Mouse (Mus musculus) heart, embryonic 12.5 days (tissue): ENCODE results near the gene Car9. TPM values are rescaled to one million over a fixed set of nuclear protein-coding genes. Genes with fewer than 3 reads are reported as not detected.
"Not testable (repeated sequence)": the region's sequence is repeated elsewhere in the genome, so short reads cannot be mapped to it uniquely, and the experiment has no call there.

Source experiments
- ATAC-seq: fragments of 200-750 bp; cut with Nextera tagmentation; 2 replicates; pipeline ENCODE4 v1.8.0; 2017; ENCODE audit warnings: moderate TSS enrichment, moderate library complexity; ENCODE audit not compliant: insufficient number of reproducible peaks, low FRiP score
- H3K27ac ChIP-seq: fragments of 300-500 bp; sonication (generic); 2 replicates; pipeline ENCODE4 v1.5.1; 2016; ENCODE audit warnings: mild to moderate bottlenecking, moderate library complexity; ENCODE audit not compliant: poor library complexity, severe bottlenecking
- H3K27me3 ChIP-seq: fragments of 300-500 bp; sonication (generic); replicated peaks from 2 replicates; pipeline ENCODE4 v1.6.1; 2016; ENCODE audit warnings: mild to moderate bottlenecking, moderate library complexity
- H3K36me3 ChIP-seq: fragments of 300-500 bp; sonication (generic); 2 replicates; pipeline ENCODE4 v1.6.1; 2016; ENCODE audit warnings: mild to moderate bottlenecking, moderate library complexity
- H3K4me1 ChIP-seq: fragments of 300-500 bp; sonication (generic); replicated peaks from 2 replicates; pipeline ENCODE4 v1.6.1; 2016; ENCODE audit warnings: mild to moderate bottlenecking
- H3K4me2 ChIP-seq: fragments of 300-500 bp; sonication (generic); 2 replicates; pipeline ENCODE4 v1.6.1; 2016; ENCODE audit warnings: mild to moderate bottlenecking, moderate library complexity
- H3K4me3 ChIP-seq: fragments of 300-500 bp; sonication (generic); 2 replicates; pipeline ENCODE4 v1.5.1; 2016; ENCODE audit warnings: mild to moderate bottlenecking
- H3K9ac ChIP-seq: fragments of 300-500 bp; sonication (generic); 2 replicates; pipeline ENCODE4 v1.6.1; 2016; ENCODE audit warnings: mild to moderate bottlenecking, moderate library complexity
- H3K9me3 ChIP-seq: fragments of 300-500 bp; sonication (generic); replicated peaks from 2 replicates; pipeline ENCODE4 v1.6.1; 2016; ENCODE audit warnings: mild to moderate bottlenecking, moderate library complexity
- WGBS: fragments of 180-500 bp; shearing (Covaris S2); methylation state at CpG from one replicate; pipeline ENCODE4 v1.1.7; 2016; 5-methylcytosine and 5-hydroxymethylcytosine counted together
- polyA plus RNA-seq: library from polyadenylated mRNA; unstranded; fragments of >200 nt; fragmentation: Nextera tagmentation; extraction: Ambion mirVana; gene quantifications from 2 replicates; pipeline ENCODE4 v1.2.1, GENCODE M21; 2016

Car9 gene
- polyA plus RNA-seq, 1 experiment from 2014 or later, result 2.0 TPM

GRCm38 (mm10) chr4:43551854-43552253, 45.1 kb downstream of the Car9 start:
- H3K27me3 ChIP-seq, ATAC-seq, H3K27ac ChIP-seq, H3K4me2 ChIP-seq, H3K4me3 ChIP-seq, H3K9ac ChIP-seq, H3K9me3 ChIP-seq, H3K4me1 ChIP-seq: not testable (repeated sequence)
- WGBS, result 85% methylated on average over 6 of the region's 6 CpGs
- peaks cover 99% of the 10 kb centered on the region for H3K36me3 ChIP-seq

- 95% methylated on average over 5 of the region's 5 CpGs for WGBS
- peaks cover 7% of the 10 kb centered on the region for H3K4me1 ChIP-seq
- ATAC-seq, result no peak
- H3K4me2 ChIP-seq, result no peak overlapping the region
- H3K9me3 ChIP-seq, result peaks cover 7% of the 10 kb centered on the region; the same call in 1 of the 2 replicates
- H3K9ac ChIP-seq, result no peak overlapping the region
- no peak overlapping the region for H3K27ac ChIP-seq
- H3K36me3 ChIP-seq, result peaks cover 97% of the 10 kb centered on the region
- H3K4me3 ChIP-seq, result no peak overlapping the region
- no peaks in the 10 kb centered on the region for H3K27me3 ChIP-seq
These were observed 45.7 kb downstream of the Car9 start for GRCm38 (mm10) chr4:43552437-43552836.

GRCm38 (mm10) chr4:43553891-43554290, 47.1 kb downstream of the Car9 start:
- no peaks in the 10 kb centered on the region for H3K27me3 ChIP-seq
- H3K4me1 ChIP-seq, result peaks cover 21% of the 10 kb centered on the region
- H3K27ac ChIP-seq, result no peak overlapping the region
- no peak overlapping the region for H3K4me3 ChIP-seq
- no peak overlapping the region for H3K9ac ChIP-seq
- H3K36me3 ChIP-seq, result peaks cover 83% of the 10 kb centered on the region
- H3K4me2 ChIP-seq, result no peak overlapping the region
- no peak for ATAC-seq
- H3K9me3 ChIP-seq, result peaks cover 7% of the 10 kb centered on the region; the same call in 1 of the 2 replicates

- peaks cover 7% of the 10 kb centered on the region; the same call in 1 of the 2 replicates for H3K9me3 ChIP-seq
- no peak overlapping the region for H3K4me3 ChIP-seq
- H3K4me2 ChIP-seq, result no peak overlapping the region
- 94% methylated on average over 7 of the region's 7 CpGs for WGBS
- H3K9ac ChIP-seq, result no peak overlapping the region
- peaks cover 42% of the 10 kb centered on the region for H3K4me1 ChIP-seq
- no peak overlapping the region for H3K27ac ChIP-seq
- ATAC-seq, result no peak
- peaks cover 65% of the 10 kb centered on the region for H3K36me3 ChIP-seq
- H3K27me3 ChIP-seq, result no peaks in the 10 kb centered on the region
These were observed 49.2 kb downstream of the Car9 start for GRCm38 (mm10) chr4:43555926-43556325.

GRCm38 (mm10) chr4:43558028-43558630, 51.4 kb downstream of the Car9 start:
- 1% methylated on average over 5 of the region's 5 CpGs for WGBS
- no peak; the same call in 1 of the 2 replicates for ATAC-seq
- H3K27me3 ChIP-seq, result no peaks in the 10 kb centered on the region

GRCm38 (mm10) chr4:43558631-43559356, 52.0 kb downstream of the Car9 start:
- peak overlapping the region; percentile 35 for H3K4me3 ChIP-seq
- no peaks in the 10 kb centered on the region for H3K9me3 ChIP-seq
- H3K9ac ChIP-seq, result peak overlapping the region; percentile 72
- WGBS, result 12% methylated on average over 13 of the region's 13 CpGs
- ATAC-seq, result peak; percentile 34; the same call in 1 of the 2 replicates
- H3K4me1 ChIP-seq, result peaks cover 52% of the 10 kb centered on the region
- H3K27ac ChIP-seq, result peak overlapping the region; percentile 100
- no peaks in the 10 kb centered on the region for H3K27me3 ChIP-seq
- peak overlapping the region; percentile 92 for H3K4me2 ChIP-seq
- peaks cover 38% of the 10 kb centered on the region for H3K36me3 ChIP-seq

More at GRCm38 (mm10) chr4:43558028-43558630, 51.4 kb downstream of the Car9 start:
- H3K4me2 ChIP-seq, result peak overlapping the region; percentile 92
- H3K27ac ChIP-seq, result peak overlapping the region; percentile 100
- peaks cover 46% of the 10 kb centered on the region for H3K4me1 ChIP-seq
- peaks cover 43% of the 10 kb centered on the region for H3K36me3 ChIP-seq
- no peaks in the 10 kb centered on the region for H3K9me3 ChIP-seq
- peak overlapping the region; percentile 72 for H3K9ac ChIP-seq
- H3K4me3 ChIP-seq, result peak overlapping the region; percentile 35

- H3K27me3 ChIP-seq, result no peaks in the 10 kb centered on the region
- peak overlapping the region; percentile 100 for H3K27ac ChIP-seq
- H3K4me2 ChIP-seq, result peak overlapping the region; percentile 92
- ATAC-seq, result no peak
- H3K36me3 ChIP-seq, result peaks cover 35% of the 10 kb centered on the region
- peak overlapping the region; percentile 85 for H3K4me3 ChIP-seq
- H3K9me3 ChIP-seq, result no peaks in the 10 kb centered on the region
- H3K4me1 ChIP-seq, result peaks cover 57% of the 10 kb centered on the region
- 53% methylated on average over 13 of the region's 13 CpGs for WGBS
- H3K9ac ChIP-seq, result peak overlapping the region; percentile 99
These were observed 52.9 kb downstream of the Car9 start for GRCm38 (mm10) chr4:43559519-43560242.

GRCm38 (mm10) chr4:43560243-43560611, 53.5 kb downstream of the Car9 start:
- H3K4me1 ChIP-seq, result peaks cover 57% of the 10 kb centered on the region
- peak overlapping the region; percentile 99 for H3K9ac ChIP-seq
- H3K36me3 ChIP-seq, result peaks cover 35% of the 10 kb centered on the region
- 2% methylated on average over 6 of the region's 6 CpGs for WGBS
- no peaks in the 10 kb centered on the region for H3K27me3 ChIP-seq
- H3K9me3 ChIP-seq, result no peaks in the 10 kb centered on the region
- H3K27ac ChIP-seq, result peak overlapping the region; percentile 100
- H3K4me3 ChIP-seq, result peak overlapping the region; percentile 85
- H3K4me2 ChIP-seq, result peak overlapping the region; percentile 92
- no peak for ATAC-seq

- peaks cover 57% of the 10 kb centered on the region for H3K4me1 ChIP-seq
- H3K4me2 ChIP-seq, result peak overlapping the region; percentile 92
- H3K27me3 ChIP-seq, result no peaks in the 10 kb centered on the region
- H3K27ac ChIP-seq, result peak overlapping the region; percentile 100
- ATAC-seq, result no peak
- 7% methylated on average over 2 of the region's 2 CpGs for WGBS
- H3K9ac ChIP-seq, result peak overlapping the region; percentile 99
- peaks cover 35% of the 10 kb centered on the region for H3K36me3 ChIP-seq
- H3K9me3 ChIP-seq, result no peaks in the 10 kb centered on the region
- H3K4me3 ChIP-seq, result peak overlapping the region; percentile 85
These were observed 54.2 kb downstream of the Car9 start for GRCm38 (mm10) chr4:43560976-43561375.

GRCm38 (mm10) chr4:43561436-43561996, 54.8 kb downstream of the Car9 start:
- Histone ChIP-seq H3K4me3 (peak overlapping the region; percentile 85), H3K9ac (peak overlapping the region; percentile 99), H3K27ac (peak overlapping the region; percentile 100), H3K9me3 (no peaks in the 10 kb centered on the region), H3K27me3 (no peaks in the 10 kb centered on the region), H3K4me2 (peak overlapping the region; percentile 92), H3K4me1 (peaks cover 57% of the 10 kb centered on the region), H3K36me3 (peaks cover 35% of the 10 kb centered on the region)
- 0 out of 2 replicates have a peak, but pooled peaks have one; percentile 7 for ATAC-seq
- WGBS, result 2% methylated on average over 16 of the region's 16 CpGs
